Mouse (Mus musculus): ENCODE results near the gene 1700025B11Rik.
"Not testable (repeated sequence)": the region's sequence is repeated elsewhere in the genome, so short reads cannot be mapped to it uniquely, and the experiment has no call there.

Gene 1700025B11Rik

DNA sequence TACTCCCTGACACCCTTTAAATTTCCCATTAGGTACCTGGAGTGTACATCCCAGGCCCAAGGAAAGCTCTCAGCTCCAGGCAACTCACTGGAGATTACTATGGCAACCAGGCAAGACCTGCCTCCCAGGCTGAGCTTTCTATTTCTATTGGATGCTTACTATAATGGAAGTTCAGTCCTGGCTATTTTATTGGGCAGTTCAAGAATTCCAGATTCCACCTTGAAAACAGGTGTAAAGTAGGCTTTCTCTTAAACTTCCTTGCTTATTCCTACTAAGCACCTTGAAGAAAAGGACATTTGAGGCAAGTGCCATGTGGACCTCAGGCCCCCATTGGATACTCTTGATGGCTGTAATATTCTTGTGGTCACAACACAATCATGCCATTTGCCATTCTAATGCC lies at the start of gene 1700025B11Rik:
Gene 1700025B11Rik, minus strand, starts transcription at position 101 of the 400 bp plus-strand sequence.
- no peak for DNase-seq

DNA sequence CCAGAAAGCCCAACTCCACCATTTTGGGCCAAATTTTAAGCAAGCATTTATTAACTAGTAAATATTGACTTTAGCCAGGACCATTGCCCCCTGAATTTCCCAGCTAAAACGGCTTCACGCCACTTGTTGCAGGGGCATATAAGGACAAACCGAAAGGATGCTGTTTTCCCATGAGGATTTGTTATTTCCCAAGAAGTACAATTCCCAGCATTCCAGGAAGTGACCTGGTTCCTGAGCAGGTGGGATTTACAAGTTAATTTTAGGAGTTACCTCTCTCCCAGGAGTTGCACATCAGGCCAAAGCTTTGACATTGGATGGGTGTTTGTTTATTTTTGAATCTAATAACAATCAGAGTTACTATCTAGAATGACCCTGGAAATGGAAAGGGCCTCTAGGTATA lies 44.4 kb upstream of the 1700025B11Rik start:
- no peak for DNase-seq

DNA sequence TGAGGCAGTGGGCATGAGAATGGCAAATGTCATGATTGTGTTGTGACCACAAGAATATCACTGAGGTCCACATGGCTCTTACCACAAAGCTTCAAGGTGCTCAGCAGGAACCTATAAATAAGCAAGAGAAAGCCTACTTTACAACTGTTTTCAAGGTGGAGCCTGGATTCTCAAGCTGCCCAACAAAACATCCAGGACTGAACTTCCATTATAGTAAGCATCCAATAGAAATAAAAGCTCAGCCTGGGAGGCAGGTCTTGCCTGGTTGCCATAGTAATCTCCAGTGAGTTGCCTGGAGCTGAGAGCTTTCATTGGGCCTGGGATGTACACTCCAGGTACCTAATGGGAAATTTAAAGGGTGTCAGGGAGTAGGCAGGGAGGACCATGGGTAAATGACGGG lies 37.3 kb upstream of the 1700025B11Rik start, which contains the start of gene Gm36245:
Gene Gm36245, plus strand, starts transcription at position 301 of the 400 bp plus-strand sequence.
- no peak for DNase-seq

DNA sequence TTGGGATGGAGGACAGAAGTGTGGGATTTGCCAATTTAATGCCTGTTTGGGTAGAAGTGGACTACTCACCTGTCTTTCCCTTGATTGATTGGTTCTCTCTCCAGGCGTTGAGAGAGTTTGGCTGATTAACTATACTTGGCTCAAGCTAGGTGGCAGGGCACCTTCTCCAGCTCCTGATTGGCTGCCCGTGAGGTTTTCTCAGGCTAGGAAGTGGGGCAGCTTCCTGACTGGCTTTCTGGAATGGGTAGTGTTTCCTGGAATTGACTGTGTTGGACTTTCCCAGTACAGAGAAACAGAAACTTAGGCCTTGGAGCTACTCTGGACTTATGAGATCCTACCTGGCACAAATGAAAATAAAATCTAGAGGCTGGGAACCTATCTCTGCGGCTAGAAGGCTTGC lies 36.7 kb upstream of the 1700025B11Rik start:
- no peak for DNase-seq

DNA sequence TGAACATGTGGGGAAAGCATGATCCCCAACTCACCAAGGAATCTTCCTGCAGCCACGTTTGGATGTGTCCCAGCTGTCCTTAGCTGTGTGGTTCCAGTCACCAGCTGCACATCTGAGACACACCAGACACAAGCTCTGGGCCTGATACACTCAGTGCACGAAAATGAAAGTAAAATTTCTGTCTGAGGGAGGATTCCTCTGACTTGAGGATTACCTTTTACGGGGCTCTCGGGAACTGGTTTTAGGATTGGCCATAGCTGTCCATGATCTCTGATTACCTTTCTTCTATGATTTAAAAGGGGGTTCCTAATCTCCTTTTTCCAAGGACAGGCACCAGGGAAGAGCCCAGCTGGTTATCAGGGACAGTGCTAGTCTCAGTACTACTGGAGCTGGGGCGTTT lies 34.3 kb upstream of the 1700025B11Rik start, which contains the start of gene Apol10b:
Gene Apol10b, minus strand, starts transcription at position 165 of the 400 bp plus-strand sequence.
- no peak for DNase-seq

DNA sequence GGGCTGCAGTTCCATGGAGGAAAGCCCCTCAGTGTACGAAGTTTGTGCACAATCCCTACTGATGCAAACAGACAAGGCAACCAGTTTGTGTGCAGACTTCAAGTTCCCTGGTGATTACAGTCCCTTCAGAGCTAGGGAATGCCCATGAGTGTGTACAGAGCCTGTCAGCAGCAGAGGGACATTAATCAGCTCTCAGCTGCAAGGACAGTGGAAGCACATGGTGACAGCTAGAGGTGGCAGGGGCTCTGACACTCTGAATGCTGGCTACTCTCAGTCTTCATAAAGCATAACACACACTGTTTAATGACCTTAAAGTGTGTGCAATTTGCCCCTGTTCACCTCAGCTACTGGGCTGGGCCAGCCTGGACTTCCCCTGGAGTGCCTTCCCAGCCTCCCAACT lies 31.9 kb upstream of the 1700025B11Rik start:
- no peak for DNase-seq

DNA sequence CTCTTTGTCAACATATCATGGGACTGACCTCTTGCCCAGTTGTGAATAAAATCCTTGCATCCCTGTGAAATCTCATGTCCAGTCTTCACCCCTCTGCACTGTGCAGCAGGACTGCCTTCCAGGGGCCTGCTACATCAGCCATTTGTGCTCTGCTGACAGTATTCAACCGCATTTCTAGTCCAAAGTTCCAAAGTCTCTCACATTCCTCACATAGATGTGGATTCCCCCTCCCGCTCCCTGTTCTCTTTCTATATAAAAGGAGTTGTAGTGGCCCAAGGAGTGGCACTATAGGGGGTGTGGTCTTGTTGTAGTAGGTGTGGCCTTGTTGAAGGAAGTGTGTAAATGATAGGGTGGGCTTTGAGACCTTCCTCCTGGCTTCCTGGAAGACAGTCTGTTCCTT lies 29.2 kb upstream of the 1700025B11Rik start:
- no peak for DNase-seq

DNA sequence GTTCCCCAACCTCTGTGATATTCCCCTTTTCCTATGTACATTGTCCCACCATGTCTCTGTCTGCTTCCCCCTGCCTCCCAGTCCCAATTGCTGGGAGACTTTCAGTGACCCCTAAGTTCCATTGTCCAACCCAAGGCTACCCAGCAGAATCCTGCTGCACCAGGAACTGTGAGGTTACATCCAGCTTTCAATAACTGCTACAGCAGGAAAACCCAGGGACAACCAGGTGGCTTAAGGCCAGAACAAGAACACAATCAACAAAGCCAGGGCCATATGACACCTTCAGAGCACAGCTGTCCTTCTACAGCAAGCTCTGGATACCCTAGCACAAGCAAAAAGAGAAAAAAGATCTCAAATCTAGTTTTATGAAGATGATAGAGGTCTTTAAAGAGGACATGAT lies 27.3 kb upstream of the 1700025B11Rik start:
- DNase-seq, result no peak

DNA sequence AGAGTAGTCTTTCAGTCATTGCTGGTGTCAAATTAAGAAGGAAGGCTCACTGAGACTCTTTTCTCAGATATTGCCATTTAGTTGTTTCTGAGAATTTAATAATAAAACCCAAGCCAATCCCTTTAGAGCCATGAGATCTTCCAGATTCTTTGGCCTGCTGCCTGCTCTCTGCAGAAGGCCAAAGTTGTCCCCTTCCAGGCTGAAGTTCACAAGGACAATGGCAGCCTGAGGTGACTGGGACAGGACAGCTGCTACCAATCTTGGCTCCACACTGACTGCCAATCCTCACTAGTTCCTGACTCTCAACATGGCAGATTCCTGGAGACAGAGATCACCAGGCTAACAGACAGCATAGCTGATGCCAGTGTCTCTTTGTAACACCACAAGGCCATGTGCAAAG lies 25.3 kb upstream of the 1700025B11Rik start:
- DNase-seq, result no peak

DNA sequence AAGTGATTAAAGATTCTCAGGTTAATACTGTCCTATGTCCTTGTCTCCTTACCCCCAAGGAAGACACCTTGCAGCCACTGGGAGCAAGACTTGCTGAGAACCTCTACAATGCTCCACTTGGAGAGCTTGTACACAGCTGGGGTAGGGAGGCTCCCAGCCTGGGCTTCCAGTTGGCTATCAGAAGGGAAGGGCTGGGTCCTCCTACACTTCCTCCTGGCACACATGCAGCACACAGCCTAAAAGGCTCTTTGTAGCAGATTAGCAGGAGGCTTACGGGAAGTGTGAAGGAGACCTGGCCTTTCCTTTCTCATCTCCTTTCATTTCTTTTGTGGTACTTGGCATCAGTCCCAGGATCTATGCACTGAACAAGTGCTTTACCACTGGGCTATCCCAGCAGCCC lies 20.0 kb upstream of the 1700025B11Rik start:
- DNase-seq, result no peak

DNA sequence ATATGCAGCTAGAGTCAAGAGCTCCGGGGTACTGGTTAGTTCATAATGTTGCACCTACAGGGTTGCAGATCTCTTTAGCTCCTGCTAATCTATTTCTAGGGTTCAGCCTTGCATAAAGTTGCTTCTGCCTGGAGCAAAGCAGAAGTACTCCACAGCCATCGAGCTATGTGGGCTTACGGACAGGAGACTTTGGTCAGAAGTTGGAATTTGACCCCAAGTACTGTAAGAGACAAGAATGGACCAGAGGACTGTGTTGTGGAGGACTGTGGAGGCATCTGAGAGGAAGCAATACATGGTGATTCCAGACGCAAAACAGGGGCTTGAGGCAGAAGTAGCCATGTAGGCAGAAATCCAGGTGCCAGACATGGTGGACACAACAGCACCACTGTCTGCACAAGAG lies 17.6 kb upstream of the 1700025B11Rik start:
- no peak for DNase-seq

DNA sequence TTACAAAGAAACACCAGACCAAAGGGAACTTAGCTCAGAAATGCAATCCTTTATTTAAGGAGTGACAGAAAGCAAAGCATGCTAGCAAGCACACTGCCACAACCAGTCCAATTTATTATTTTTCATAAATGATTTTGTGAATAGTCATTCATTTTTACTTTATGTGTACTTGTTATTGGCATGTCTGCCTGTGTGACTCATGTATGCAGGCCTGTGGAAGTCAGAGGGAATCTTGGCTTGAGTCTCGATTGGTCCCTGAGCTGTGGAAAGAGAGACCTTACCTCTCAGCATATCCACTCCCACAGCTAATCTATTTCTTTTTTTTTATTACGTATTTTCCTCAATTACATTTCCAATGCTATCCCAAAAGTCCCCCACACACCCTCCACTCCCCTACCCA lies 17.1 kb upstream of the 1700025B11Rik start:
- DNase-seq, result no peak

DNA sequence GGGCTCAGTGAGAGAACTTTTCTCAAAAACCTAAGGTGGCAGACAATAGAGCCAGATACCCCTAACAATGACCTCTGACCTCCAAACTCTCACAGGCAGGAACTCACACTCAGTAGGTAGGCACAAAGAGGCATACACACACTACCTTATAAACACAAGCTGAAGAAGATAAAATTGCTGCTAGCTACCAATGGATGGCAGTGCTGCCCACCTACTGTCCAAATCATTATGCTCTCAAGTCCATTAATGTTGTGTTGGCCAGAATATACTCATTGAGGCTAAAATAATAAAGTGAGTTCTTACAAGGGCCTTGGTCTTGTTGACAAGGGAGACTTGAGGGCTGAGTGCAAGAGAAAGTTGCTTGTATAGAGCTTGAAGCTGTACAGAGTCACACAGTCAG lies 1.5 kb upstream of the 1700025B11Rik start:
- DNase-seq, result no peak

DNA sequence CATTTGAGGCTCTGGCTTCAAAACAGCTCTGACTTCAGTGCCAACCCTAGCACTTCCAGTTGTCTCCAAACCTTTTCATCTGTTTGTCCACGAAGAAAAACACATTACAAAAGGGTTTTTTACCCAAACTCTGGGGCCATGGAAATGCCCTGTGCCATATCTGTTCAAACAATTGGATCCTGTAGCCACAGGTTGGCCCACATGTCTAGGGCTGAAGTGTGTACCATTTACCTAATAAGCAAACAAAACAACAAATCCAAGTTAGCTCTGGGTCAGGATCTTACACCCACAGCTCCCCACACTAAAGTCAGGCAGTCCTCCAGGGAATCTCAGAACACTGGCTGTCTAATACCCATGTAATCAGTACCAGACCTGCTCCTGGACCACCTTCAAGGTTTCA lies 22.5 kb downstream of the 1700025B11Rik start:
- DNase-seq, result not testable (repeated sequence)

DNA sequence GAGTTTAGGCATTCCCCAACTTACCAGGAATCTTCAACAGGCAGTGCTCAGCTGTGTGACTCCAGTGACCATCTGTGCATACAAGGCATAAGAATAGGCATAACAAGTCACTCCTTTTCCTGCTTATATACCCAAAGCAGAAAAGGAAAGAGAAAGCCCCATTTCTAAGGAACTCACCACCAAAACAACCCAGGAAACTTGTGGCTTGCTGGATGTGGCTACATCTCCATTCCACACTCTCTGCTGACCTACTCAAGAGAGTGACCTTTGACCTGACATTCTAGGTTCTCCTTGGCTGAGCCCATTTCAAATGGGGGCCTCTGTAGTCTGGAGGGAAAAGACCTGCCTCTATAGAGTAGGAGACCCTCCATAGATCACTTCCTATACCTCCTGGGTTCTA lies 28.5 kb downstream of the 1700025B11Rik start, which contains the start of gene Apol7c:
Gene Apol7c, minus strand, starts transcription at position 101 of the 400 bp plus-strand sequence.
- no peak for DNase-seq

DNA sequence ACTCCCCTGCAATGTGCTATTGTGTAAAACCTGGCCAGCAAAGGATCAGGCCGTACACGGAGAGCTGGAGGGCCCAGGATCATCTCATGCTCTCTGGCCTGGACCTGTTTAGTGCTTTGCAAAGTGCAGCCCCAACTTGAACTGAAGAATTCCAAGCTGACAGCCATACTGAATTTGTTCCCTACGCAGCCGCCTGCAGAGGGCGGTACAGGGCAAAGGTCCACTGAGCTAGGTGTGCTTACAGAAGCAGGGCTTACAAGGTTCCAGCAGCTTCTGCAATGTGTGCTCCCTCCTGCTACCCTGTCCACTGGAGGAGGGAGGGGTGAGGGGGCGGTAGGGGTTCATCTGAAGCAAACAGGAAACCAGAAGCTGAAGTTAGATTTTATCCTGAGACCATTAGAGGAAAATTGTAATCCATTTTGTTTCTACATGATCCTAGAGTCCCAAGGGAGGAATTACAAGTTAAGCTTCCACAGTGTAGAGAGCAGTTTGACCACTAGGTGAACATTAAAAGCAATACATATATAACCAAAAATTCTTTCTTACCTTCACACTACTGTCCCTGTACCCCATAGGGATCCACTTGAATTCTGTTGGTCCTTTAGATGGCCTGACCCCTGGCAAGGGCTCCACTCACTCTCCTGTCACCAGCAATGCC lies 38.4 kb downstream of the 1700025B11Rik start:
- DNase-seq, result peak; percentile 52

DNA sequence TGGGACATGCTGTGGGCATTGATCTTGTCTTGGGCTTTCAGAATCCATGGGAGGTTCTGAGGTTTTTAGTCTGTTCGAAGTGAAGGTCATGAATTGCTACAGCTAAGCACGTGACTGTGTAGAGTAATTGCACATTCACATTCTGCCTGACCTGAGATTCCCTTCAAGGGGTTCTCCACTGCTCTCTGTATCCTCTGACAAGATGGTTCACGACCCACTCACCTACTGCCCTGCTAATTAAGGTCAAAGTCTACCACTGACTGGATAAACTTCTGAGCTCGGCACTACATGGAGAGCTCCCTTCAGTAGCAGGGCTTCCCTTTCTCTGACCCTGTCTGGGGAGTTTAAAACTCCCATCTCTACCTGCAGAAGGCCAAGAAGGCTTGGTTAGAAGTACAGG lies 41.1 kb downstream of the 1700025B11Rik start:
- not testable (repeated sequence) for DNase-seq
